Mouse (Mus musculus) C2C12 (cell line): Measurements from ENCODE around the gene Prkar1a.

Source experiments
- CEBPB ChIP-seq: IDR thresholded peaks from one replicate; pipeline ENCODE4 v1.6.1; 2011; ENCODE audit warnings: low read depth, mild to moderate bottlenecking, control low read depth, moderate library complexity
- CTCF ChIP-seq: IDR thresholded peaks from one replicate; pipeline ENCODE4 v1.5.1; 2011; ENCODE audit not compliant: control insufficient read depth, insufficient read depth, insufficient read length
- FOSL1 ChIP-seq: IDR thresholded peaks from one replicate; pipeline ENCODE4 v1.8.0; 2011; ENCODE audit warnings: mild to moderate bottlenecking, low read length; ENCODE audit not compliant: poor library complexity, insufficient read depth, severe bottlenecking
- MAX ChIP-seq: IDR thresholded peaks from one replicate; pipeline ENCODE4 v1.6.1; 2011; ENCODE audit warnings: mild to moderate bottlenecking, control low read depth
- MYOD1 ChIP-seq: IDR thresholded peaks from one replicate; pipeline ENCODE4 v1.6.1; 2011; ENCODE audit warnings: low read depth; ENCODE audit not compliant: control insufficient read depth, insufficient read length
- MYOG ChIP-seq: IDR thresholded peaks from one replicate; pipeline ENCODE4 v1.6.1; 2011; ENCODE audit not compliant: control insufficient read depth, insufficient read length; ENCODE audit errors: extremely low read depth
- USF1 ChIP-seq: IDR thresholded peaks from one replicate; pipeline ENCODE4 v1.6.1; 2011; ENCODE audit warnings: low read depth, mild to moderate bottlenecking, control low read depth, moderate library complexity

DNA sequence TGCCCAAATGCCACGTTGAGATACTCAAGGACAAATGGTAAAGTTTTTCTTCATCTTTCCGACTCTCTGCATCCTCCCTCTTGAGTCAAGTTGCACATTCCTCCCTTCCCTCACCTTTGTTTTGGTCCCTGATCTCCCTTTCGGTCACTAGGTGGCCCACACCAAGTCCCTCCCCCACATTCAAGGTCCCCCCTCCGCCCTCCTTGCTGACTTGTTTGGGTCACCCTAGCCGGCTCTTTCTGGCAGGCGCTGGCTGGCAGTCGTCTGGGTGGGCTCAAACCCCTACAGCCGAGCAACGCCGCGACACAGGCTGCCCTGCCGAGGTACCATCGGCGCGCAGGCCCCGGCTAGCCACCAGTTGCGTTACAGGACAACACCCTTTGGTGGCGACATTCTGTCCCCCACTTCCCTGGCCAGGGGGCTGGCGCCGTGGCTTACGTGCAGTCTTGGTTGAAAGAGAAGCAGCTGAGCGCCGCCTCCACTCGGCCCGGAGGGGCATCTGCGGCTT lies 38.4 kb upstream of the Prkar1a start:
- TF ChIP-seq MAX (no peak), CTCF (peak; percentile 5), CEBPB (no peak), USF1 (no peak), MYOD1 (no peak), FOSL1 (no peak), MYOG (no peak)
